Mouse (Mus musculus): ENCODE results near the gene Olfr1288.

The Olfr1288 gene
- long read RNA-seq, experiment 1, result 0 reads
- long read RNA-seq, experiment 2, result 0 reads

GRCm38 (mm10) chr2:111473801-111474200, at the start of gene Olfr1288:
Gene Olfr1288, plus strand, starts transcription at chr2:111474101.
- intact Hi-C loops (cut with DNase I), result no loop called here

- intact Hi-C loops (cut with DNase I), result no loop called here
Measured at GRCm38 (mm10) chr2:111448842-111449241, 25.1 kb upstream of the Olfr1288 start, which contains the start of gene Olfr1287. Gene Olfr1287, plus strand, starts transcription at chr2:111449142.

GRCm38 (mm10) chr2:111480519-111480918, 6.6 kb downstream of the Olfr1288 start, which contains the start of gene Olfr1289:
Gene Olfr1289, plus strand, starts transcription at chr2:111480819.
- intact Hi-C loops (cut with DNase I), result no loop called here

GRCm38 (mm10) chr2:111493729-111494128, 19.8 kb downstream of the Olfr1288 start, which contains the start of gene Olfr1290:
Gene Olfr1290, minus strand, starts transcription at chr2:111493829.
- intact Hi-C loops (cut with DNase I), result no loop called here

GRCm38 (mm10) chr2:111496880-111497279, 23.0 kb downstream of the Olfr1288 start, which contains the start of gene Olfr1291-ps1:
Gene Olfr1291-ps1, plus strand, starts transcription at chr2:111497180.
- intact Hi-C loops (cut with DNase I), result no loop called here

GRCm38 (mm10) chr2:111517451-111517850, 43.5 kb downstream of the Olfr1288 start:
- intact Hi-C loops (cut with DNase I), result no loop called here

GRCm38 (mm10) chr2:111524903-111525302, 51.0 kb downstream of the Olfr1288 start, which contains the start of gene Olfr1293-ps:
Gene Olfr1293-ps, plus strand, starts transcription at chr2:111525203.
- intact Hi-C loops (cut with DNase I), result no loop called here
